Mouse (Mus musculus) stomach, embryonic 15.5 days (tissue): ENCODE measurements around the gene Pgs1. TPM values are rescaled to one million over a fixed set of nuclear protein-coding genes. Genes with fewer than 3 reads are reported as not detected.

Experiments used
- ATAC-seq: fragments of 200-750 bp; cut with Nextera tagmentation; 2 replicates; pipeline ENCODE4 v1.8.0; 2017; ENCODE audit warnings: low read depth, moderate number of reproducible peaks, moderate TSS enrichment; ENCODE audit not compliant: insufficient read depth, low FRiP score
- H3K27ac ChIP-seq: fragments of 300-500 bp; sonication (generic); 2 replicates; pipeline ENCODE4 v1.5.1; 2015; ENCODE audit warnings: mild to moderate bottlenecking, inconsistent platforms
- H3K27me3 ChIP-seq: fragments of 300-500 bp; sonication (generic); replicated peaks from 2 replicates; pipeline ENCODE4 v1.6.1; 2015; ENCODE audit warnings: inconsistent platforms
- H3K36me3 ChIP-seq: fragments of 300-500 bp; sonication (generic); 2 replicates; pipeline ENCODE4 v1.6.1; 2015; ENCODE audit warnings: inconsistent platforms
- H3K4me1 ChIP-seq: fragments of 300-500 bp; sonication (generic); 2 replicates; pipeline ENCODE4 v1.6.1; 2015; ENCODE audit warnings: inconsistent platforms
- H3K4me2 ChIP-seq: fragments of 300-500 bp; sonication (generic); 2 replicates; pipeline ENCODE4 v1.6.1; 2015; ENCODE audit warnings: mild to moderate bottlenecking, inconsistent platforms
- H3K4me3 ChIP-seq: fragments of 300-500 bp; sonication (generic); replicated peaks from 2 replicates; pipeline ENCODE4 v1.5.1; 2015; ENCODE audit warnings: inconsistent platforms
- H3K9ac ChIP-seq: fragments of 300-500 bp; sonication (generic); 2 replicates; pipeline ENCODE4 v1.6.1; 2015; ENCODE audit warnings: inconsistent platforms
- H3K9me3 ChIP-seq: fragments of 300-500 bp; sonication (generic); 2 replicates; pipeline ENCODE4 v1.6.1; 2016; ENCODE audit warnings: inconsistent platforms
- WGBS: fragments of 180-500 bp; shearing (Covaris S2); methylation state at CpG from one replicate; pipeline ENCODE4 v1.1.7; 2015; 5-methylcytosine and 5-hydroxymethylcytosine counted together
- polyA plus RNA-seq: library from polyadenylated mRNA; unstranded; fragments of >200 nt; fragmentation: Nextera tagmentation; extraction: Ambion mirVana; gene quantifications from 2 replicates; pipeline ENCODE4 v1.2.1, GENCODE M21; 2015

The Pgs1 gene
- polyA plus RNA-seq: 31.7 and 34.6 TPM in 2 replicates

DNA sequence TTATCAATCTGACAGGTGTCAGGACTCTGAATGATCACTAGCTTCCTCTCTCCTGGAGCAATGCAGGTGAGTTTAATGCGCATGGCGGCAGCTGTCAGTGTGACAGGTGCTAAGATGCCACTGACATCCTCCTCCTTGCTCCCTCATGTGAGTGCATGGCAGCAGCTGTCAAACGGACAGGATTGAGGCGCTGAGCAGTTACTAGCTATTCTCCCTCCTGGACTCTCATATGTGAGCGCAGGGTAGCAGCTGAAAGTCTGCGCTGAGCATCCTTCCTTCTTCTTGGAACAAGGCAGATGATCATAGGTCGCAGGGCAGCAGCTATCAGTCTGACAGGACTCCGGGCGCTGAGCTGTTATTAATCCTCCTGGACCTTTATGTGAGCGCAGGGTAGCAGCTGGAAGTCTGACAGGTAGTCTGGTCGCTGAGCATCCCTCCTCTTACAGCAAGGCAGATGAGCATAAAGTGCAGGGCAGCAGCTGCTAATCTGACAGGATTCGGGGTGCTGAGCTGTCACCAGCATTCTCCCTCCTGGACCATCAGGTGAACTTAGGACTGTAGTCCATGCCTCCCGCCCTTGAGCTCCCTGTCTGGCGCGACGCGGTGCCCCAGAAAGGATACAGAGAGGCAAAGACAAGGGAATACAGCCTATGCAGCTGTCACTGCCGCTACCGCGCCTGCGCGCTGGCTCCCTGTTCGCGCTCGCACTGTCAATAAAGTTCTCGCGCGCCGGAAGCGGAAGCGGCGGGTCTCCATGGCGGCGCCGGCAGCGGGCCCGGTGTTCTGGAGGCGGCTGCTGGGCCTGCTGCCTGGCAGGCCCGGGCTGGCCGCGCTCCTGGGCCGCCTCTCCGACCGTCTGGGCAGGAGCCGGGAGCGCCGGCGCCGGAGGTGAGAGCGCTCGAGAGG, at the start of gene Pgs1:
Gene Pgs1, plus strand, starts transcription at position 167 of the 906 bp plus-strand sequence.
- no peaks in the 10 kb centered on the region for H3K9me3 ChIP-seq
- H3K4me1 ChIP-seq: peaks cover 29% of the 10 kb centered on the region
- peak within 1 kb of the TSS; percentile 85 for H3K9ac ChIP-seq
- peak within 1 kb of the TSS; percentile 98 for H3K4me3 ChIP-seq
- H3K36me3 ChIP-seq: no peaks in the 10 kb centered on the region
- peak within 1 kb of the TSS; percentile 68 for H3K27ac ChIP-seq
- no peaks in the 10 kb centered on the region for H3K27me3 ChIP-seq
- WGBS: 7% methylated on average over 51 of the region's 51 CpGs
- ATAC-seq: peak; percentile 83
- peak within 1 kb of the TSS; percentile 85 for H3K4me2 ChIP-seq

GRCm38 (mm10) chr11:117939004-117939730, 46.9 kb upstream of the Pgs1 start:
- no peak for ATAC-seq
- WGBS: 34% methylated on average over 4 of the region's 4 CpGs
- H3K4me2 ChIP-seq: peak overlapping the region; percentile 33; the same call in 1 of the 2 replicates
- no peaks in the 10 kb centered on the region for H3K36me3 ChIP-seq
- H3K4me1 ChIP-seq: peaks cover 44% of the 10 kb centered on the region
- H3K27me3 ChIP-seq: no peaks in the 10 kb centered on the region
- no peak overlapping the region for H3K9ac ChIP-seq
- peak overlapping the region; percentile 85 for H3K27ac ChIP-seq
- no peak overlapping the region for H3K4me3 ChIP-seq
- H3K9me3 ChIP-seq: no peaks in the 10 kb centered on the region

DNA sequence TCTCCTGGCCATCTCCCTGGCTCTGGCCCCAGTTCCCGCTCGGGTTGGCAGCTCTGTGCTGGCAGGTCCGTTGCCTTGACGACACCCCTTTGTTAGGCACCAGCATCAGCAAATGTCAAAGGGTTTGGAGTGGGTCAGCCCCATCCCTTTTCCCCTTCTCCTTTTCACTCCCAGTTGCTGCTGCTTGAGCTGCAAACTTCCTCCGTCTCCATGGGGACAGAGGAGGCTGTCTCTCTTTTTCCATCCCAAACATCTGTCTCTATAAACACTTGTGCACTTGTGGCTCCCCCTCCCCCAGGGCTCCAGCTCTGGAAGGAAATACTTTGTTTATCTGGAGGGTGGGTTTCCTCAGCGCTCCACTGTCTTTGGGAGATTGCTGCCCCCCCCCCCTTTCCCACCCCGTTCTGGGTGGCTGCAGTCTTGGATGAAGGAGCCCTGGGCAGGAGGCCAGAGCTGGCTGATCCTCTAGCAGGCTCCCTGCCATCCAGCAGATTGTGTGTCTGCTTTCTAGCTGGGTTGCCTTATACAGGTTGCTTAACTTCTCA, 46.3 kb upstream of the Pgs1 start:
- peaks cover 38% of the 10 kb centered on the region for H3K4me1 ChIP-seq
- WGBS: 3% methylated on average over 7 of the region's 7 CpGs
- H3K9ac ChIP-seq: no peak overlapping the region

GRCm38 (mm10) chr11:117940881-117941280, 45.2 kb upstream of the Pgs1 start:
- Histone ChIP-seq H3K4me2 (no peak overlapping the region), H3K4me1 (peaks cover 36% of the 10 kb centered on the region), H3K27me3 (no peaks in the 10 kb centered on the region), H3K27ac (peak overlapping the region; percentile 85), H3K36me3 (no peaks in the 10 kb centered on the region), H3K9ac (no peak overlapping the region), H3K4me3 (no peak overlapping the region), H3K9me3 (no peaks in the 10 kb centered on the region)
- no peak for ATAC-seq
- whole genome bisulfite sequencing: 85% methylated on average over 6 of the region's 6 CpGs

More for the DNA sequence above, 46.3 kb upstream of the Pgs1 start:
- Histone ChIP-seq H3K27ac (peak overlapping the region; percentile 85), H3K4me2 (peak overlapping the region; percentile 33; the same call in 1 of the 2 replicates), H3K36me3 (no peaks in the 10 kb centered on the region), H3K9me3 (no peaks in the 10 kb centered on the region), H3K27me3 (no peaks in the 10 kb centered on the region), H3K4me3 (no peak overlapping the region)
- peak; percentile 57 for ATAC-seq

DNA sequence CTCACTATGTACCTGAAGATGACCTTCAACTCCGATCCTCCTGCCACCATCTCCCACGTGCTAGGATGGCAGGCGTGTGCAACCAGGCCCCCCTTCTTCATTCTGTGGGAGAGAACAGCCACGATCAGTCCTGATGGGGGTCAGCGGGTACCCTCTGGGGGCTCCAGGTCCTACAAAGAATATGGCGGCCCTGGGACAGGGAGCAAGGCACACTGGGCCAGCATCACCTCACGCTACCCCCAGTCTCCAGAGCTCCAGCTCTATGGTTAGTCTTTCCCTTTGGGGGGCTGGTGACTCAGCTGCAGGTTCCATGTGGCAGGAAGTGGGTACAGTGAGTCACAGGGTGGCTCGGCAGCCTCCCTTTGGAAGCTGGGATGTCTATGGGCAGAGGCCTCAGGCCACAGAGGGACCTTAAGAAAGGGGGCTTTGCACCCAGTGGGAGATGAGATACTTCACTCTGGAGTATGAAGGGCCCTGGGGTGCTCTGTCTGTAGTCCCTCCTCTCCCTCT, 44.7 kb upstream of the Pgs1 start:
- no peak for ATAC-seq
- Histone ChIP-seq H3K4me1 (peaks cover 31% of the 10 kb centered on the region), H3K9me3 (no peaks in the 10 kb centered on the region), H3K36me3 (no peaks in the 10 kb centered on the region), H3K4me2 (no peak overlapping the region), H3K27me3 (no peaks in the 10 kb centered on the region), H3K4me3 (no peak overlapping the region), H3K9ac (no peak overlapping the region), H3K27ac (no peak overlapping the region)
- WGBS: 84% methylated on average over 8 of the region's 8 CpGs

- Histone ChIP-seq H3K27me3 (no peaks in the 10 kb centered on the region), H3K4me1 (peaks cover 28% of the 10 kb centered on the region), H3K9me3 (no peaks in the 10 kb centered on the region), H3K4me2 (no peak overlapping the region), H3K9ac (no peak overlapping the region), H3K27ac (no peak overlapping the region), H3K36me3 (no peaks in the 10 kb centered on the region), H3K4me3 (no peak overlapping the region)
- ATAC-seq: no peak
- 47% methylated on average over 4 of the region's 4 CpGs for WGBS
These were observed 44.2 kb upstream of the Pgs1 start for GRCm38 (mm10) chr11:117941848-117942247.

DNA sequence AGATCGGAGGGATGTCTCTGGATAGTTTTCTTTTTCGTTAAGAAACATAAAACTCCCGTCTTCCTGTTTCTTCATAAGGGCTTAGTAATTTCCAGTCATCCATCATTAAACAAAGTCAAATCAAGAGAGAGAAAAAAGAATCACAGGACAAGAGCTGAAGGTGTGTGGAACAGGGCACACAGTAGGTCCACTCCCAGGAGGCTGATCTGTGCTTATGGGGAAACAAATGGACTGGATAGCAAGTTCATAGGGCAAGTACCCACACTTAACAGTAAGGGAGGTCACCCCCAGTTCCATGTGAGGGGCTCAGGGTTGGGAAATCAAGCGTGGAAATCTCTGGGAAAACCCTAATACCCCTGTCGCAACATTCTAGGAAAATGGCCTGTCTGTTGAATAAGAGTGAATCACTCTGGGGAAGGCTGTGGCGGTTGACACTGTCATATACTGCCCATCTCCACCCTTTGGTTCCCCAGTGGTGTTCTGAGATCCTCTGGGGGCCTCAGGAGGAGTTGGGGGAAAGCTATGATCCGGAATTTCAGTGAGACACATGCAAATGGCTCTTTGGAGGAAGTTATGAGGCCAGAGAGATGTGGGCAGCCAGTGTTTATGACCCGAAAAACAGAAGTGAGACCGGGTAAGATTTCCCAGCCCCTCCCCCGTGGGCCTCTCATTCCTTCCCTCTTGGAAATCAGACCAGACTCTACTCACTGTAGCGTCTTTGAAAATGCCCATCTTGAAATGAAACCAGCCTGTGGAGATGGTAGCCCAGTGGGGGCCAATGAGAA, 39.7 kb upstream of the Pgs1 start:
- Histone ChIP-seq H3K4me1 (peaks cover 26% of the 10 kb centered on the region), H3K9me3 (no peaks in the 10 kb centered on the region), H3K4me3 (no peak overlapping the region), H3K9ac (no peak overlapping the region), H3K36me3 (no peaks in the 10 kb centered on the region), H3K27ac (no peak overlapping the region), H3K4me2 (no peak overlapping the region), H3K27me3 (no peaks in the 10 kb centered on the region)
- WGBS: 60% methylated on average over 11 of the region's 11 CpGs
- no peak for ATAC-seq

DNA sequence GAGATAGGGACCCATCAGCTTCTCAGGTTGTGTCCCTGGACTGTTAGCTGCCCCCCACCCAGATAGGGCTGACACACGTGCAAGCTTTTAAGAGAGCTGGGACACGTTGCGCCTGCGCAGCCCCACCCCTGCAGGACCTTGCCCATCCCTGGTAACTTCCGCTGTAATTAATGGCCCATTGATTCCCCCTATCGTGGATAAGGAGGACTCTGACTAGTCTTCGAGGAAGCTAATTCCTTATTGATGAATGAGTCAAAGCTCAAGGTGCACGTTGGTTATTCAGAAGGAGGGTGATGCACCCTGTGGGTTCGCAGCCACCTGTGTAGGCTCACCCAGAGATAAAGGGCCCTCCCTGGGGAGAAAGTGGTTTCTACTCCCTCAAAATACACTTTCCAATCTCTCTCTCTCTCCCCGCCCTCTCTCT, 39.1 kb upstream of the Pgs1 start:
- H3K4me1 ChIP-seq: peaks cover 26% of the 10 kb centered on the region
- no peak overlapping the region for H3K4me2 ChIP-seq
- 64% methylated on average over 10 of the region's 10 CpGs for WGBS
- no peaks in the 10 kb centered on the region for H3K9me3 ChIP-seq
- no peaks in the 10 kb centered on the region for H3K36me3 ChIP-seq
- ATAC-seq: no peak
- no peak overlapping the region for H3K9ac ChIP-seq
- no peak overlapping the region for H3K4me3 ChIP-seq
- no peak overlapping the region for H3K27ac ChIP-seq
- H3K27me3 ChIP-seq: no peaks in the 10 kb centered on the region

DNA sequence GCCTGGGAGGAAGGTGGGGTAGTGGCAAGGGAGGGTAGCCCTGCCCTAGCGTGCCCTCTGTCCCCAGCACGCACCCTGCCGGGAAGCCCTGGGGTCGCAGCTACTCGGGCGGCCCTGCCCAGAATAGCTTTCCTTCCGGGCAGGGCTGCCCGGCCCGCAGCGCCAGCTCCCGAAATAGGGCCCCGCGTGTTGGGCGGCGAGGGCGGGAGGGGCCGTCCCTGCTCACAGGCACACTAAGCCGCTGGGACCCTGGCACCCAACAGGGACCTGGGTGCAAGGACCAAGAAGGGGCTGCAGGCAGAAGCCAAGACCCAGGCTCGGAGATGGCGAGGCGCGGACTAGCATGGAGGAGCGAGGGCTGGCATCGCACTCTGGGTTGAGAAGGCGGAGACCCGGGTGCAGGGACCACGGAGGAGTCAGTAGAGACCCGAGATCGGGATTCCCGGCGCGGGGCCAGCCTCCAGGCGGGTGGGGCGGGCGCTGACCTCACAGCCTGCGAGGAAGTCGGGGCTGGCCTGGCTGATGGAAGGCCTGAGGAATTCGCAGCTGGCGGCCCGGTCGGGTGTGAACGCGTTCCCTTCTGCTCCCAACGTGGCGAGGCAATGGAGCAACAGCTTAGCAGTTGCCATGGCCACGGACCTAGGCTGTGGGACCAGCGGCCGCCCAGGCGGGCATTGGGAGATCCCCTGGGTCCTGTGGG, 36.5 kb upstream of the Pgs1 start:
- 2% methylated on average over 49 of the region's 49 CpGs for WGBS
- Histone ChIP-seq H3K4me2 (peak overlapping the region; percentile 82), H3K27me3 (no peaks in the 10 kb centered on the region), H3K9ac (peak overlapping the region; percentile 32), H3K27ac (peak overlapping the region; percentile 87), H3K4me1 (peaks cover 36% of the 10 kb centered on the region), H3K4me3 (peak overlapping the region; percentile 36), H3K36me3 (no peaks in the 10 kb centered on the region), H3K9me3 (no peaks in the 10 kb centered on the region)
- ATAC-seq: peak; percentile 75

DNA sequence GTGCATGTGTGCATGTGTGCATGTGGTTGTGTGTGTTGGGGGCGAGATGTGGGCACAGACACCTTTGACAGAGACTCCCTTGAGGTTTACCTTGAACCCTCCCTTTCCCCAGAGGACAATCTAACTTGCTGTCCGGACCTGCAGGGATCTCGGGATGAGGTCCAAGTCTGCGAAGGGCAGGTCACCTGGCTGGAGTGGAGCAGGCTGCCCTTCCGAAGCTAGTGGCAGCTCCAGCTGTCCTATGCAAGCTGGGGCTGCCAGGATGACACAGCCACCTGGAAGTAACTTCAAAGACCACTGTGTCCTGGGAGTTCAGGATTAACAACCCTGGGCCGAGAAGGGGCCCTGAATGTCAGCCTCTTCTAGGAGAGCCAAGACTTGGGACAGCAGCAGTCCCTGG, 34.7 kb upstream of the Pgs1 start:
- no peak overlapping the region for H3K9ac ChIP-seq

More for the DNA sequence above, 34.7 kb upstream of the Pgs1 start:
- ATAC-seq: no peak
- no peak overlapping the region for H3K4me2 ChIP-seq
- no peaks in the 10 kb centered on the region for H3K36me3 ChIP-seq
- no peak overlapping the region for H3K27ac ChIP-seq
- no peak overlapping the region for H3K4me3 ChIP-seq
- peaks cover 41% of the 10 kb centered on the region for H3K4me1 ChIP-seq
- WGBS: 80% methylated on average over 6 of the region's 6 CpGs
- no peaks in the 10 kb centered on the region for H3K9me3 ChIP-seq
- no peaks in the 10 kb centered on the region for H3K27me3 ChIP-seq
